Mouse (Mus musculus) heart, adult 2 months (tissue): Measurements from ENCODE around the gene Btn2a2. TPM values are rescaled to one million over a fixed set of nuclear protein-coding genes. Genes with fewer than 3 reads are reported as not detected.

Experiments used
- DNase-seq, 2 experiments: peaks; one replicate each; pipeline ENCODE4 v3.0.0; 2021
- H3K27ac ChIP-seq: fragments of 200-600 bp; 2 replicates; pipeline ENCODE4 v1.8.1; 2022
- H3K27me3 ChIP-seq: fragments of 200-500 bp; 2 replicates; pipeline ENCODE4 v1.6.1; 2012; ENCODE audit warnings: mild to moderate bottlenecking, low read length, inconsistent platforms, mixed read lengths; ENCODE audit not compliant: control insufficient read depth, insufficient read depth
- H3K36me3 ChIP-seq: fragments of 200-500 bp; 2 replicates; pipeline ENCODE4 v1.6.1; 2012; ENCODE audit warnings: low read length, inconsistent platforms; ENCODE audit not compliant: control insufficient read depth, insufficient read depth
- H3K4me1 ChIP-seq: fragments of 200-500 bp; 2 replicates; pipeline ENCODE4 v1.6.1; 2011; ENCODE audit warnings: low read length; ENCODE audit not compliant: control insufficient read depth, insufficient read depth
- H3K4me3 ChIP-seq: fragments of 200-600 bp; 2 replicates; pipeline ENCODE4 v1.8.1; 2022
- H3K79me2 ChIP-seq: fragments of 200-500 bp; replicated peaks from 2 replicates; pipeline ENCODE4 v1.6.1; 2012; ENCODE audit warnings: mild to moderate bottlenecking, inconsistent platforms, low read length, moderate library complexity, mixed read lengths; ENCODE audit not compliant: control insufficient read depth, insufficient read depth
- H3K9ac ChIP-seq: fragments of 200-500 bp; 2 replicates; pipeline ENCODE4 v1.6.1; 2012; ENCODE audit warnings: low read depth, mild to moderate bottlenecking, control low read depth, inconsistent platforms, low read length, mixed read lengths
- CTCF ChIP-seq: fragments of 200-600 bp; IDR thresholded peaks from 2 replicates; pipeline ENCODE4 v1.8.1; 2022; ENCODE audit warnings: antibody characterized with exemption, mild to moderate bottlenecking, moderate library complexity
- EP300 ChIP-seq: fragments of 200-500 bp; IDR thresholded peaks from 2 replicates; pipeline ENCODE4 v1.6.1; 2011; ENCODE audit warnings: low read depth, low read length, control low read depth; ENCODE audit not compliant: insufficient read depth
- POLR2A ChIP-seq: fragments of 200-500 bp; IDR thresholded peaks from 2 replicates; pipeline ENCODE4 v1.6.1; 2011; ENCODE audit warnings: mild to moderate bottlenecking, low read depth, low read length, control low read depth; ENCODE audit not compliant: insufficient read depth
- WGBS: fragments of 180-500 bp; shearing (Covaris S2); methylation state at CpG from one replicate; pipeline ENCODE4 v1.1.7; 2018; 5-methylcytosine and 5-hydroxymethylcytosine counted together
- intact Hi-C: fragments of 180-260 bp; cut with DNase I; formaldehyde crosslinking; loops from one replicate; pipeline ENCODE4 v1.15.1; 2025
- polyA plus RNA-seq: library from polyadenylated mRNA; depleted of rRNA; stranded (reverse); fragments of >200 nt; gene quantifications from 2 replicates; pipeline ENCODE4 v1.2.3, GENCODE M21; 2012
- total RNA-seq, 2 experiments: library from RNA; stranded (reverse); gene quantifications; 2 replicates each; pipeline ENCODE4 v1.2.3; 2021

Btn2a2 gene
- total and polyA plus RNA-seq, 3 experiments, result not detected

DNA sequence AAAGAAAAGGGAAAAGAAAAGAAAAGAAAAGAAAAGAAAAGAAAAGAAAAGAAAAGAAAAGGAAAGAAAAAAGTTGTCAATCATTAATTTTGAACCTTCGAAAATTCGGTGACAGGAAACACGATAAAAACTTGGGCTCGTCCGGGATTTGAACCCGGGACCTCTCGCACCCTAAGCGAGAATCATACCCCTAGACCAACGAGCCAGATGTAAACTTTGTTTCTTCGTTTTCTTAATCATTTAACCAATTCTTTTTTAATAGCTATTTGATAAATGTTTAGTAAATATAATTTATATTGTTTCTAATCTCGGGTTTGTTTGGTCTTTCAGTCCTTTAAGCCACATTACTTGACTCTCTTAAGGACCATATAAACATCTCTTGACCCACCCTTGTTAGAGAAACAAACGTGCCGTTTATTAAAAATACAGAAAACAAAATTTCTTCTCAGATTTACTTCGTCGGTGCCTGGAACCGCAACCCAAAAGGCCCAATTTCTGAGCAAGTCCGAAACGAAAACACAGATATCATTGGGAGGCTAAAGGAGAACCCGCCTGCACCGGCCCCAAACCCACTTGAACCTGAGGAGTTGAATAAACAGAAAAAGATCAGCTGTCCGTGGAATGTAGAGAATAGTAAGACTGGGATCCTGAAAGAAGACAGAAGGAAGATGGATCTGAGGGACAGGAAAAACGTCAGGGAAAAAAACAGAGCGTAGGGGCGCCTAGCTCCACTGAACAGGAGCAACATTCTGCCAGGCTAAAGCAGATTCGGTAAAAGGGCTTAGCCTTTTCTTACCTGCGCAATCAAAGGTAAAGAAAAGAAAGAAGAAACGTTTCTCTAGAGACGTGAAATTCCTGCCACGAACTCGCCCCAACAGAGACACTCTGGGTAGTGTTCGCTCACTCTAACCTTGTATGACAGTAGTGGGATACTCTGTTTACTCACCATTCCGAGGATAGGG lies 51.5 kb downstream of the Btn2a2 start:
- DNase-seq, result peak; percentile 55 to 71
- peak overlapping the region; percentile 61 for H3K4me3 ChIP-seq
- peak overlapping the region; percentile 75 for H3K9ac ChIP-seq
- H3K27ac ChIP-seq, result peak overlapping the region; percentile 60
- H3K79me2 ChIP-seq, result no peaks in the 10 kb centered on the region
- no peaks in the 10 kb centered on the region for H3K27me3 ChIP-seq
- 2% methylated on average over 32 of the region's 32 CpGs for WGBS
- no peaks in the 10 kb centered on the region for H3K36me3 ChIP-seq
- TF ChIP-seq POLR2A (no peak), EP300 (no peak), CTCF (no peak)
- intact Hi-C loops, result loop anchor here (5.0 to 10.0 kb wide), 2 partner anchors 1415 to 1492 kb away; partner anchors contain the start of gene Zfp184
- H3K4me1 ChIP-seq, result no peaks in the 10 kb centered on the region; the same call in 1 of the 2 replicates

DNA sequence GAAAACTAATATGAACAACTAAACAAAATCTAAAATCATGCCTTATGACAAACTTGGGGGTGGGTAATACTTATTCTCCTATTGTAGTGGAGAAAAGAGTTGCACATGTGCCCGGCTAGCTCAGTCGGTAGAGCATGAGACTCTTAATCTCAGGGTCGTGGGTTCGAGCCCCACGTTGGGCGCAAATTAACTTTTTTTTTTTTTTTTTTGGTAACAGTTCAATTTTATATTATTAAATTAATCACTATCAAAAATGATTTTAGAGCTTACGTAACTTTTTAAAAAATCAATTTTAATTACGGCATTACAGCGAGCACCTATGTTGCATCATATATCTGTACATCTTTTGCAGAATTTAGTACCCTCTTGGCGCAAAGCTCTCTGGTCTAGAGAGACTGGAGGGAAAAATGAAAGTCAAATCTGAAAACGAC lies 52.4 kb downstream of the Btn2a2 start:
- WGBS, result 2% methylated on average over 11 of the region's 11 CpGs
- Histone ChIP-seq H3K36me3 (no peaks in the 10 kb centered on the region), H3K27me3 (no peaks in the 10 kb centered on the region), H3K4me1 (no peaks in the 10 kb centered on the region; the same call in 1 of the 2 replicates), H3K79me2 (no peaks in the 10 kb centered on the region), H3K27ac (no peak overlapping the region), H3K9ac (no peak overlapping the region), H3K4me3 (peak overlapping the region; percentile 31)
- peak; percentile 76; the same call in 1 of the 2 replicates for TF ChIP-seq EP300
- no peak for TF ChIP-seq POLR2A
- no peak for TF ChIP-seq CTCF
- peak; percentile 39 to 49 for DNase-seq
- intact Hi-C loops, result loop anchor here (5.0 to 10.0 kb wide), 2 partner anchors 1414 to 1491 kb away; partner anchors contain the start of gene Zfp184

DNA sequence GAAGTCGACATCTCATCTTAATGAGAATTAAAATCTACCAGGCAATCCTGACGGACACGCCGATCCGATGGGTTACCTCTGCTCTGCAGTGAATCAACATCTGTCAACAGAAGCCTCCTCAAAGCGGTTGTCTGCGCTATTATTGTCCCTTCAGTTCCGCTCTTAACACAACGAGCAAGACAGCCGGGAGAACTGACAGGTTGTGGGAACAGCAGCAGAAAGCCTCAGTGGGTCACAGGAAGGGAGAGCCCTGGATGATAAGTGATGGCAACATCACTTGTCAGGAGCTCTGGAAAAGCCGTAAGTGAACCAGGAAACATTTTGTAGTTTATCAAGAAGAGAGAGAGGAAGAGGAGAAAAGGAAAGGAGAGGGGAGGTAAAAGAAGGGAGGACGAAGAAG lies 53.0 kb downstream of the Btn2a2 start:
- intact Hi-C loops, result loop anchor here (5.0 to 10.0 kb wide), 2 partner anchors 1413 to 1491 kb away; partner anchors contain the start of gene Zfp184
- Histone ChIP-seq H3K27me3 (no peaks in the 10 kb centered on the region), H3K36me3 (no peaks in the 10 kb centered on the region), H3K79me2 (no peaks in the 10 kb centered on the region), H3K4me1 (no peaks in the 10 kb centered on the region; the same call in 1 of the 2 replicates), H3K9ac (no peak overlapping the region), H3K27ac (no peak overlapping the region), H3K4me3 (peak overlapping the region; percentile 31)
- TF ChIP-seq EP300 (no peak), CTCF (no peak), POLR2A (no peak)
- no peak for DNase-seq
- WGBS, result 4% methylated on average over 12 of the region's 12 CpGs

DNA sequence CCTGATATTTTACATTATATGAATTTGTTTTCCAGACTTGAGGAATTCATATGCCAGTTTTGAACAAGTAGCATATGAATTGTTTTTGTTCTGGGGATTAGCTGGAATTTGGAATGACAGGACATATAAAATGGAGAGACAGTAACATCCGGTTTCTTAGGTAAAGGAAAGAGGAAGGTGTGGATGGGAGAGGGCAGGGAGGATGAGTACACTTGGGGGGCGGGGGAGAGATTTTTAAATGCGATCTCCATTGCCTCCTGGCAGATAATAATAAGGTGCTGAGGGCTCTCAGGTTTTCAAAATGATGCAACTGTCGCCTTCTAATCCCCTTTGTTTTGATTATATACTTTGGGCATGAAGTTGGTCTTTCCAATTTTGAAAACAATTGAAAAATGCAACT lies 53.4 kb downstream of the Btn2a2 start:
- H3K4me3 ChIP-seq, result no peak overlapping the region
- no peaks in the 10 kb centered on the region for H3K27me3 ChIP-seq
- no peak overlapping the region for H3K27ac ChIP-seq
- no peaks in the 10 kb centered on the region; the same call in 1 of the 2 replicates for H3K4me1 ChIP-seq
- no peak for TF ChIP-seq CTCF
- no peak for TF ChIP-seq EP300
- no peak for TF ChIP-seq POLR2A
- no peak overlapping the region for H3K9ac ChIP-seq
- 47% methylated on average over 4 of the region's 4 CpGs for WGBS
- intact Hi-C loops, result loop anchor here (5.0 to 10.0 kb wide), 2 partner anchors 1413 to 1490 kb away; partner anchors contain the start of gene Zfp184
- DNase-seq, result no peak
- no peaks in the 10 kb centered on the region for H3K36me3 ChIP-seq
- no peaks in the 10 kb centered on the region for H3K79me2 ChIP-seq

DNA sequence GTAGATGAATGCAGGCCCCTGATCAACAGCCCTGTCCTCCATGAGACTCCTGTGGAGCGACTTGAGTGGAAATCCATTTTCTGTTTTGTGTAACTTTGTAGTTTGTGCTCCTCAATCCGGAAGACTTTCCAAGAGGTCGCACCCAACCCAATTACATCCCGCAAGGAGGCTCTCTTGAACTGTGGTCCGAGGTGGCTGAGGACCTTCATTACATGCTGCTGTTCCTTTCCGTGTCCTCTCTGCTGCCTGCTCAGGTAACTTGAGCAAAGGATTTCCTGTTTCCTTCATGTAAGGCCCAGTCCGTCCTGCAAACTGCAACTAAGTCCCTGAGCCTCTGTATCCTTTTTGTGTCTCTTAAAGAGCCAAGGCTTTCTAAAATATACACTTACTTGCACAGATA lies 54.2 kb downstream of the Btn2a2 start:
- WGBS, result 50% methylated on average over 7 of the region's 7 CpGs

More for the DNA sequence above, 54.2 kb downstream of the Btn2a2 start:
- no peak for DNase-seq
- Histone ChIP-seq H3K27ac (no peak overlapping the region), H3K9ac (no peak overlapping the region), H3K27me3 (no peaks in the 10 kb centered on the region), H3K4me1 (no peaks in the 10 kb centered on the region; the same call in 1 of the 2 replicates), H3K79me2 (no peaks in the 10 kb centered on the region), H3K4me3 (no peak overlapping the region), H3K36me3 (no peaks in the 10 kb centered on the region; the same call in 1 of the 2 replicates)
- TF ChIP-seq POLR2A (no peak), EP300 (no peak)
- intact Hi-C loops, result loop anchor here (5.0 to 10.0 kb wide), 2 partner anchors 263 to 1490 kb away; partner anchors contain the start of genes Hist1h1t, Hist1h4c and Zfp184
